Mouse (Mus musculus): Measurements from ENCODE around the gene Csf3.
"Not testable (repeated sequence)": the region's sequence is repeated elsewhere in the genome, so short reads cannot be mapped to it uniquely, and the experiment has no call there.

Csf3 gene

DNA sequence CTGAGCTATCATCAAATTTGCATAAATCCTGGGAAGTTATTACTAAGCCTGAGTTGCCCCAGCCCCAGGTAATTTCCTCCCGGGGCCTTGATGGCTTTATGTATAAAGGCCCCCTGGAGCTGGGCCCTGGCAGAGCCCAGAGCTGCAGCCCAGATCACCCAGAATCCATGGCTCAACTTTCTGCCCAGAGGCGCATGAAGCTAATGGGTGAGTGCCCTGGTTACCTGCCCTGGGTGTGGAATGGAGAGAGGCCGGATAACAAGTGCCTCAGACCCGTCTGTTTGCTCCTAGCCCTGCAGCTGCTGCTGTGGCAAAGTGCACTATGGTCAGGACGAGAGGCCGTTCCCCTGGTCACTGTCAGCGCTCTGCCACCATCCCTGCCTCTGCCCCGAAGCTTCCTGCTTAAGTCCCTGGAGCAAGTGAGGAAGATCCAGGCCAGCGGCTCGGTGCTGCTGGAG lies at the start of gene Csf3:
Gene Csf3, plus strand, starts transcription at position 51 of the 458 bp plus-strand sequence.
- DNase-seq (ENCODE audit: extremely low read depth, low read depth) = no peak

DNA sequence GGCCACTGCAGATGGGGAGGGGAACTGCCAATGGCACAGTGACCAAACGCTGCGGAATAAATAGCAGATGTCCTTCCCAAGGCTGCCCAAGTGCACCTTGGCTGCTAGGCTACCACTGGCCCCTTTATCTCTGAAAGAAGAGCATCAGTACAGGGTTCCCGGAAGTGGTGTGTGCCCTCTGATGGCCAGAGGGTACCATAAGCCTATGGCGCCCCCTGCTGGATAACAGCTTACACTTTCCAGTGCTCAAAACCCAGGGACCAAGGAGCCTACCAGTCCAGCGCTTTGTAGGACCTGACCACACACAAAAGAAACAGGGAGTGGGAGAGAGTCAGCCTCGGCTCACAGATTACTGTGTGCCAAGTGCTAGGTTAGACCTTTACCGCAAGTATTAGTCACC lies 46.0 kb upstream of the Csf3 start:
- DNase-seq (ENCODE audit: extremely low read depth, low read depth) = not testable (repeated sequence)

DNA sequence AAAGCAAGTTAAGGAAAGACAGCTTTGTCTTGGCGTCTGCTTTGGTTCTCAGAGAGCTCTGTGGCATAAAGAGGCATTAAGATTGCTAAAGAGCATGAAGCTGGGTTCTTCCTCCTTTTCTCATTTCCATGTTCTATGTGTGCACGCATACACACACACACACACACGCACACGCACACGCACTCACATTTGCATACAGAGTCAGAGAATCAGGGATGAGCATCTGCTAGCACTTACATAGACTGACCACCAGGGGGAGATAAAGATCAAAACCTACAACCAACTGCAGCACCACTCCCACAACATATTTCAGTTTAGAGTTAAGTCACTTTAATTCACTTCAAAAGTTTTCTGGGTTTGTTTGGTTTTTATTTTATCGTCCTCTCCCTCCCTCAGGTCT lies 40.5 kb upstream of the Csf3 start:
- no peak for DNase-seq (ENCODE audit: extremely low read depth, low read depth)

DNA sequence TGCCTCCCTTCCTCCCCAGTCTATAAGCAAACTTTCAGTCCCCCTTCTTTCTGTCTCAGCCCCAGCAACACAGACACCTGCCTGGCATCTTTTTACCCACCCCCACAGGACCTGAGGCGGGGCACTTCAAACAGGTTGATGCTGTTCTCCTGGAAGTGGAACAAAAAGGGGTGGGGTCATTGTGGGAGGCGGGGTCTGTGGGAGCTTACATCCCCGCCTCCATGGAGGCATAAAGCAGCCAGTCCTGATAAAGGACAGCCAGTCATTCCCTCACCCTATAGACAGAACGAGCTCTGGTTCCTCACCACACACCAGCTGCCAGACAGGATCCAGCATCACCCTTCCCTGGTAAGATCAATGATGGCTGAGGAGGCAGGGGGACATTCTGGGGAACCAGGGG lies 37.0 kb upstream of the Csf3 start, which contains the start of gene Gsdma:
Gene Gsdma, plus strand, starts transcription at position 261 of the 400 bp plus-strand sequence.
- no peak for DNase-seq (ENCODE audit: extremely low read depth, low read depth)

DNA sequence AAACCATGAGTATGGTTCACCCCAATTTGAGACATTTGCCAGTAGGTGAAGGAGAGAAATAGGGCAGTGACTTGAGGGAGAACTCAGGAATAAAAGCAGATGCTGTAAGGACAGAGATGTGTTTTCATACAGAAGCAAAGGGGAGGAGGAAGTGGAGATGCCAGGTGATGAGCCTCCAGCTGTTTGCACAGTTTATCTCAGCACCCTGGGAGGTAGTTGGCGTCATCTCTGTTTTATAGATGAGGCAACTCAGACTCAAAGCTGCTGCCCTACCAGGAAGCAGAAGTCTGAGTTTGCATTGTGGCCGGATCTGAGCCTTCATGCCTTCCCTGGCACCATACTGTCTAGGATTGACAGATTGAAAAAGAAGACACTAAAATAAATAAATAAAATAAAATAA lies 32.1 kb upstream of the Csf3 start:
- DNase-seq (ENCODE audit: extremely low read depth, low read depth) = no peak

DNA sequence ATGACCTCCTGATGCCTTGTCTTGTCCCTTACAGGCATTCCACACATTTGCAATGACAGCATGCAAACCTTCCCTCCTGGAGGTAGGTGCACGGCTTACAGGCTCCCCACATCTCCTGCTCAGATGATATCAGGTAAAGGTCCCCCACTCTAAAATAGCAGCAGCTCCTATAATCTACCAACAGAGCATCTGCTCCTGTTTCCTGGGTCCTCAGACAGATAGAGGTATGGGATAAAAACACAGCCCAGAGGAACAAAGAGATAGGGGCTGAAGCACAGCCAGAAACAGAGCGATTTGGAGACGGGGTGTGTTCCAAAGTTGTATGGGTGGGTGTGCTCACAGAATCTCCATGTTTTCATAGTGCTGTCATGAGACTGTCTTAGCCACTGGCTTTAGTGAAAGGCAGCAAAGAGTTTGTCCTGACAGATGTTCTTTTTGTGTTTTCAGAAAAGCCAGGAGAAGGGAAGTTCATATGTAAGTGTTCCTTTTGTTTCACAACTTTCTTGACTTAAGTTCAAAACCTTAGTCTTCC lies 29.7 kb upstream of the Csf3 start:
- no peak for DNase-seq (ENCODE audit: extremely low read depth, low read depth)

DNA sequence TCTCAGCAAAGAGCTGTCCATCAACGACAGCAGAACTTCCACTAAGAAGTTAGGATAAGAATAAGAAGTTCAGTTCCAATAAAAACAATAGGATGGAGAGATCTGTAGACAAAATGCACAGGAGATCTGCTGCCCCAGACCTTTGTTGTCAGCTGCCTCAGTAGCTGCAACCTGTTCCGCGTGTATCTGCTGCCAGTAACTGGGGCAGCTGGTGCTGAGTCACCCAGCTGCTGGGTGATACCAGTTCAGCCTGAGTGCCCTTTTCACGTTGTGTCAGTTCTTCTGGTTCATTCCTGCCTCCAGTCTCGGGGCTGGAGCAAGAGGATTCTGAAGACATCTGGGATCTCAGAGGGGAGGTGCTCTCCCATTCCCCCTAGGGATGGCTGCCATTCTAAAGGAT lies 29.2 kb upstream of the Csf3 start:
- DNase-seq (ENCODE audit: extremely low read depth, low read depth) = no peak

DNA sequence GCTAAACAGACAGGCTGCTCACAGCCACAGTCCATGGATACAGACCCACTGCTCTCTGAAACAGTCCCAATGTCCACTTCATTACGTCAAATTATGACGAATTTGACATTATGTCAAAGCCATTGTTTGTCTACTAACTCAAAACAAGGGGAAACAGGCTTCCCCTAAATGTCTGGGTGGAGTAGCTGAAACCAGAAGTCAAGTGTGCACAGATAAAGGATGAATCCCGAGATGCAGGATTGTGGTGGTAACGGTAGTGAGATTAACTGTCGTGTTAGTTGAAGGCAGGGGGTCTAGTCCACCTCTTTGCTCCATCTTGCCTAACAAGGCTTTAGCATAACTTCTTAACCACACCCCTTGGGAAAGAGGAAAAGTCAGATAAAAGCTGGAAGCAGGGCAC lies 28.6 kb upstream of the Csf3 start:
- DNase-seq (ENCODE audit: extremely low read depth, low read depth) = no peak

DNA sequence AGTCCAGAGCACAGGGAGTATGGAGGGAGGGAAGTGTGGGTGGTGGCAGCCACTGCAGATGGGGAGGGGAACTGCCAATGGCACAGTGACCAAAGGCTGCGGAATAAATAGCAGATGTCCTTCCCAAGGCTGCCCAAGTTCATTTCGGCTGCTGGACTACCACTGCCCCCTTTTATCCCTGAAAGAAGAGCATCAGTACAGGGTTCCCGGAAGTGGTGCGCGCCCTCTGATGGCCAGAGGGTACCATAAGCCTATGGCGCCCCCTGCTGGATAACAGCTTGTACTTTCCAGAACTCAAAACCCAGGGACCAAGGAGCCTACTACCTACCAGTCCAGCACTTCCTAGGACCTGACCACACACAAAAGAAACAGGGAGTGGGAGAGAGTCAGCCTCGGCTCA lies 27.9 kb upstream of the Csf3 start:
- not testable (repeated sequence) for DNase-seq (ENCODE audit: extremely low read depth, low read depth)

DNA sequence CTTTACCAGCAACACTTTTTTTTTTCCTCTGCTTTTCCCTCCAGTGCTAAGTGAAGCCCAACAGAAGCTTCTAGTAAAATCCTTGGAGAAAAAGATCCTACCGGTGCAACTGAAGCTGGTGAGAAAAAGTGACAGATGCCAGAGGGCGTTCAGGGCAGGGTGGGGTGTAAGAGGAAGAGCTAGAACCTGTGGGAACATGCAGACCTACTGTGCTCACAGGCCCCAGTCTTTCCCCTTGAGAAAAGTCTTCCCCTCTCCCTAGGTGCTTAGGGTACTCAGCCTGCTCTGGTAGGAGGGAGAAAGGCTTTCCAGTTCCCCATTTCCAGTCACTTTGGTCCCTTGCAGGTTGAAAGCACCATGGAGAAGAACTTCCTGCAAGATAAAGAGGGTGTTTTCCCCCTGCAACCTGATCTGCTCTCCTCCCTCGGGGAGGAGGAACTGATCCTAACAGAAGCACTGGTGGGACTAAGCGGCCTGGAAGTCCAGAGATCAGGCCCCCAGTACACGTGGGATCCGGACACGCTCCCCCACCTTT lies 25.2 kb upstream of the Csf3 start:
- DNase-seq (ENCODE audit: extremely low read depth, low read depth) = peak; percentile 58

DNA sequence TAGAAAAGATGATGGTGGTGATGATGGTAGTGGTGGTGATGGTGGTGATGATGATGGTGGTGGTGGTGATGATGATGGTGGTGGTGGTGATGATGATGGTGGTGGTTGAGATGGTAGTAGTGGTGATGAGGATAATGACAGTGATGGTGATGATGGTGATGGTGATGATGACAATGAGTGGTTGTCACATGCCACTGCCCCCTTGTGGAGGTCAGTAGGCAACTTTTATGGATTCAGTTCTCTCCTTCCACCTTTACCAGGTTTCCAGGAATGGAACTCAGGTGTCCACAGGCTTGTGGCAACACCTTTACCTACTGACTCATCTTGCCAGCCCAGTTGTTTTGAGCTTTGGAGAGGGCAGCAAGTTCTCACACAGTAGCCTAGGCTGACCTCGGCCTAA lies 21.0 kb upstream of the Csf3 start:
- no peak for DNase-seq (ENCODE audit: extremely low read depth, low read depth)

DNA sequence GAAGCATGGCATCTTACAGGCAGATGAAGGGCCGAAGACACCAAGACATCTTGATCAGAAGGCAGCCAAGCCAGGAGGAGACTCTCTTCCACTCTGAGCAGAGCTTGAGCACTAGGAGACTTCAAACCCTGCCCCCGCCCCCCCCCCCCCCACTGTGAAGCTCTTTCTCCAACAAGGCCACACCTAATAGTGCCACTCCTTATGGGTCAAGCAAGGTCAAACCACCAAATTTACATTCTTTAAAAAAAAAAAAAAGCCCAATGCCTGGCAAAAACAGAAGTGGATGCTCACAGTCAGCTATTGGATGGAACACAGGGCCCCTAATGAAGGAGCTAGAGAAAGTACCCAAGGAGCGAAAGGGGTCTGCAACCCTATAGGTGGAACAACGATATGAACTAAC lies 20.5 kb upstream of the Csf3 start:
- not testable (repeated sequence) for DNase-seq (ENCODE audit: extremely low read depth, low read depth)

DNA sequence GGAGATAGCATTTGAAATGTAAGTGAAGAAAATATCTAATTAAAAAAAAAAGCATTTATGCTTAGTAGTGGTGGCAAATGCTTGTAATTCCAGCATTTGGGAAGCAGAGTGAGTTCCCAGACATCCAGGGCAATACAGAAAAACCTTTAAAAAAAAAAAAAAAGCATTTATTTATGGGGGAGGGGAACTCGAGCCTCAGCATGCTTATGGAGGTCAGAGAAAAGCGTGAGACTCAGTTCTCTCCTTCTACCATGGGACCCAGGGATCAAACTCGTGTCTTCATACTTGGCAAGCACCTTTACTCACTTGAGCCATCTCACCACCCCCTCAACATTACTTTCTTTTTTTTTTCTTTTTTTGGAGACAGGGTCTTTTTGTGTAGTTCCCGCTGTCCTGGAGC lies 19.9 kb upstream of the Csf3 start:
- DNase-seq (ENCODE audit: extremely low read depth, low read depth) = no peak

DNA sequence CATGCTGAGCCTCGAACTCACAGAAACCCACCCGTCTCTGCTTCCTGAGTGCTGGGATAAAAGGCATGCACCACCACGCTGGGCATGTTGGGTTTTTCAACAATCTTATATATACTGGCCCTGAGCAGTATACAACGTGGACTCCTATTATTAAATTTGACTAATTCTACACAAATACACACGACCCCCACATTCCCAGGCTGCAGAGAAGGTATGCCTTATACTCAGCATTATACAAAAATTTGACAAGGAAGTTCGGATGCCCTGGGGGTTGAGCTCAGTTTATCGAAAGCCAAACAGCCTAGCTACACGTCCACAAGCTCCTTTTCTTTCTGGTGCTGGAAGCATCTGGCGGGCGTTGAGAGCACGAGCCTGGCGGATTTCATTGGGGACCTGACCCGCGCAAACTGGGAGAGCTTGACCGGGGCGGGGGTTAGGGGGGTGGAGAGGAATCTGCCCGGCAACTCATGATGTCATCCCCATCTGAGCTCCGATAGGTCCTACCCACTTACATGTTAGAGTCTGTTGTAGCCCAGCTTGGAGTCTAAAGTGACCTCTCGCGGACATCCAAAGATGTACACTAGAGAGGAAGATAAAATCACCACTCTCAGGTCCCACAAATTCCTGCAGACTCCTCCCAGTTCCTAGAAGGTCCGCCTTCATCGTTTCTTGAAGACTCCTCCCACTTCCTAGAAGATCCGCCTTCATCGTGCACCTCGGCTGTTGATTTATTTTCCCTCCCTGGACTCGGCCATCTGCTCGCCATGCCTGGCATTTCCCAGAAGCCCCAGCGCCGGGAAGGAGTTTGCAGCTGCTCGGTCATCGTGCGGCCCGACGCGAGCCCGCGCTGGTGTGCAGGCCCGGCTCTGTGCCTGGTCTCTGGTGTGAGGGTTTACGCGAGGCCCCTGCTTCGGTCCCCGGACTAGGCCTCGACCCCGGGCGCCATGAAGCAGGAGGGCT lies 19.0 kb upstream of the Csf3 start, which contains the start of gene Psmd3:
Gene Psmd3, plus strand, starts transcription at position 769 of the 960 bp plus-strand sequence.
- peak; percentile 96 for DNase-seq (ENCODE audit: extremely low read depth, low read depth)

DNA sequence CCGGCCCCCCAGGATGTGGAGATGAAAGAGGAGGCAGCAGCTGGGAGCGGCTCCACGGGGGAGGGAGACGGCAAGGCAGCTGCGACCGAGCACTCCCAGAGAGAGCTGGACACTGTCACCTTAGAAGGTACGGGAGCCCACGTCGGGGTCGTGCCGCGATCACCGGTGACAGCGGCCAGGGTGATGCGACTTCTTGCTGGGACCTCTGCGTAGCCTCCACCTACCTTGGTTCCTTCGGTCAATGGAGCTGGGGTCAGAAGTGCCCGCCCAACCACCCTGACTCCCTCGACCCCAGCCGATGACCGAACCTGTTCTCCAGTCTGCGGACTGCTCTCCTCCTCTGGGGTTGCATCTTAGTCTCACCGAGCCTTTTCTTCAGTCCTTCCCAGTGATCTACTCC lies 18.3 kb upstream of the Csf3 start:
- DNase-seq (ENCODE audit: extremely low read depth, low read depth) = no peak

DNA sequence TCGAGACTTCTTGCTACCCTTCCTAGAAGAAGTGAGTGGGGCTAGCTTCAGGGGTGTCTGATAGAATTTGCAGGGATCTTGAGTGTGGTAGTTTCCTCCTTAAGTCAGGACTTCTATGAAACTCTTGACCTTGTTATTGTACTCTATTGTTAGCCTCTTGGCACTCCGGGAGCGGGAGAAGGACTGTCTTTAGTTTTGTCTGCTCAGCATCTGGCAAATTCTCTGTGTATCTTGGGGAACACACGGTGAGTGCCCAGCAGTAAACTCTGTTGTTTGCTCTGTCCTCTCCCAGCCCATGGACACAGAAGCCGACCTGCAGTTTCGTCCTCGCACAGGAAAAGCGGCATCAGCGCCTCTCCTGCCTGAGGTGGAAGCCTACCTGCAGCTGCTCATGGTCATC lies 15.4 kb upstream of the Csf3 start:
- DNase-seq (ENCODE audit: extremely low read depth, low read depth) = no peak

DNA sequence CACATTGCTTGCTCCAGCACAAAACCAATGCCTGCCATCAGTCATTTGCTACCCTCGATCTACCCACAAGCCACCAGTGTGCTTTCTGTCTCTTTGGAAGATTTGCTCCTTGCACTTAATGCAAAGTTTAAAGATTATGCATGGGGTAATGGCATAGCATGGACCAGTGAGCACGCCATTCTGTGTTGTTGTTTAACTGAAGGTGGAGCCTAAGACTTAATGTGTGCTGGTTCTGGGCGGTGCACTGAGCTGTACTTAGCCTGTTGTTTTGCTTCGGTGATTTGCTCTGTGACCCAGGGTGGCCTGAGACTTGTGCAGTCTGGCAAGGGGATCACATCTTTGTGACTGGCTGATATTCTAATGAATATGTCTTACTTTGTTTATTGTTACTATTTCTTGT lies 14.1 kb upstream of the Csf3 start:
- DNase-seq (ENCODE audit: extremely low read depth, low read depth) = no peak

DNA sequence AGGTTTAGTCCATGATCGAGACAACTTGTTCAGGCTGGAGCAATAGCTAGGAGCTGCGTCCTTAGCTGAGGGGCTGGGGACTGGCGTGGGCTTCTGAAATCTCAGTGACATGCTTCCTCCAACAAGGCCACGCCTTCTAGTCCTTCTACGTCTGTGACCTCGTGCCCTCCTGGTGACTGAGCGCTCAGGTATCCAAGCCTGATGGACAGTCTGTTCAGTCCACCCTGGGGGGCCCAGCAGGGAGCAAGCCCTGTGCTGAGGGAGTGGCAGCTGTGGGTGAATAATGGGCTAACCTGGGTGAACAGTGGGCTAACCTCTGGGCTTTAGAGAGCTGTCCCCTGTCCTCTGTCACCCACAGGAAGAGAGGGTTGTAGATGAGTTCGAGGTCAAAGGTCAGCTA lies 13.1 kb upstream of the Csf3 start:
- no peak for DNase-seq (ENCODE audit: extremely low read depth, low read depth)

DNA sequence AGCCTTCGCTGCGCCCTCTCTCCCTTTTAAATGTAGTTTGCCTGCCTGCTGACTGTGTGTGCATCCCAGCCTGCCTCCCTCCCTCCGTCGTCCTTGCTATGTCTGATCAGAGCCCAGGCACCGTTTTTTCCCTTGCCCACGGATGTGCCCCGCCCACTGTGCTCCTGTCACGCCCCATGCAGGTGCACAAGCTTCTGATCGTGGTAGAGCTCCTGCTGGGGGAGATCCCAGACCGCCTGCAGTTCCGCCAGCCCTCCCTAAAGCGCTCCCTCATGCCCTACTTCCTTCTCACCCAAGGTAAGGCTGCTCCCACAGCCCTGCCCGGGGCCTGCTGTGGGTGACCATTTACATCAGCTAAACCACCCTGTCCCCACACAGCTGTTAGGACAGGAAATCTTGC lies 7.9 kb upstream of the Csf3 start:
- no peak for DNase-seq (ENCODE audit: extremely low read depth, low read depth)

DNA sequence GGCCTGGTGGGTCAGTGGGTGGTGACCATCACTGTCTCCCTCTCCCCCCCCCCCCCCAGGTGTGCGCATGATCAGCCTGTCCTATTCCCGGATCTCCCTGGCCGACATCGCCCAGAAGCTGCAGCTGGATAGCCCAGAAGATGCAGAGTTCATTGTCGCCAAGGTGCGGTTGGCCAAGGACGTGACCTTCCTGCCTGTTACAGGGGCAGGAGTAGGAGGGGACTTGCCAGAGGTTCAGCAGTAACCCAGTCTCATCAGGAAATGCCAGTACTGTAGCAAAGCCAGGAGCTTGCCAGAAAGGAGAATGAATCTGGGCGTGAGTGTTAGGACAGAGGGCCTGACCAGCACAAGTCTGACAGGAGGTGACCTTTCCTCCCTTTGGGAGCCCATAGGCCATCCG lies 7.3 kb upstream of the Csf3 start:
- no peak for DNase-seq (ENCODE audit: extremely low read depth, low read depth)

DNA sequence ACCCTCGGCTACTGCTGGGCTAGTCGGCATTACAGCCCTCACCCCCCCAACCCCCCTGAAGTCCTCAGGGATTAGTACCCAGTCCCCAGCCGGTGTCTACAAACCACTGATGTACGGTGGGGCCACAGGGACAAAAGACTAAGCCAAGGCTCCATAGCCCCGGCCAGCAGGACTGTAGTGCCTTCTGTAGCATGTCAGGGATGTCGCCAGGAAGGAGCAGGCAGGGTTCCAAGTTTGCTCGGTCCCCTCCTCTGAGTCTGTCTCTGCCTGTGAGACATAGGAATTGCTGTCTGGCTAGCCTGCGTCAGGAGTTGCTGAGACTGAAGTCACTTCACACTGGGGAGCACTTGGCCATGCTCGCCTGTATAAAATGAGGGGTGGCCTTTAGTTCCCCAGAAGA lies 6.8 kb upstream of the Csf3 start:
- no peak for DNase-seq (ENCODE audit: extremely low read depth, low read depth)

DNA sequence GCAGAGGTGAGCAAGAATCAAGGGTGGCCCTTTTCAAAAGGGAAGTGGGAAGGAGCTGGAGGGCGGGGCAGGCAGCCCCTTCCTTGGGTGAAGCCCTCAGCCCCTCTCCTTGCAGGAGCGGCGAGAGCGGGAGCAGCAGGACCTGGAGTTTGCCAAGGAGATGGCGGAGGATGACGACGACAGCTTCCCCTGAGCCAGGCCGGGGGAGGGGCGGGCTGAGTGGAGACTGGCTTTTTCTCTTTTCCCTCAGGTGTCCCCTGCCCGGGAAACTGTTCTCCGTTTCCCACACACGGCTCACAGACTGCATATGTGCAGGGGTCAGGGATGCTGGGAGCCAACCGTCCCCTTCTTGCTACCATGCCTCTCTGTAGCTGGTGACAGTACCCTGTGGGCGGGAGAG lies 5.7 kb upstream of the Csf3 start:
- no peak for DNase-seq (ENCODE audit: extremely low read depth, low read depth)
